Mouse (Mus musculus) liver, embryonic 14.5 days (tissue): ENCODE measurements at regions not wholly inside any gene's neighbourhood (a gene's known extent, or its start where the extent isn't known, plus 50 kb on each side); places are given as distances from the start of the nearest gene placed in this dataset.

Source experiments
- CTCF ChIP-seq: IDR thresholded peaks from 2 replicates; pipeline ENCODE4 v1.5.1; 2016; ENCODE audit warnings: antibody characterized with exemption, low read depth, control low read depth
- EP300 ChIP-seq: IDR thresholded peaks from 2 replicates; pipeline ENCODE4 v1.6.1; 2016; ENCODE audit warnings: antibody characterized with exemption, low read depth

GRCm38 (mm10) chr2:28141975-28142374 lies 50.8 kb upstream of the Olfm1 start:
- TF ChIP-seq CTCF (no peak), EP300 (no peak)
